Mouse (Mus musculus): Measurements from ENCODE around the gene Ap5b1. TPM values are rescaled to one million over a fixed set of nuclear protein-coding genes. Genes with fewer than 3 reads are reported as not detected.

Gene Ap5b1
- polyA plus RNA-seq, 1 experiment from 2014 or later, result 2.5 TPM

- H3K4me1 ChIP-seq (replicated peaks; ENCODE audit: control insufficient read depth, insufficient read depth, low read length), result no peaks in the 10 kb centered on the region
- no peak overlapping the region for H3K9ac ChIP-seq (ENCODE audit: low read length)
- ATAC-seq (replicated peaks; ENCODE audit: low FRiP score) (no peak), DNase-seq (ENCODE audit: low spot score) (no peak)
- H3K27me3 ChIP-seq (ENCODE audit: control insufficient read depth, insufficient read depth, low read length), result no peaks in the 10 kb centered on the region
- no peak overlapping the region for H3K4me3 ChIP-seq (ENCODE audit: low read depth, low read length)
- H3K36me3 ChIP-seq (ENCODE audit: control insufficient read depth, insufficient read depth, low read length), result no peaks in the 10 kb centered on the region
- no peak overlapping the region for H3K27ac ChIP-seq (ENCODE audit: low read depth, low read length)
- no peak overlapping the region for H3K4me2 ChIP-seq (ENCODE audit: low read depth, low read length, severe bottlenecking)
- H3K9me3 ChIP-seq (ENCODE audit: control insufficient read depth, low read length), result no peaks in the 10 kb centered on the region
- WGBS, result 56% methylated on average over 11 of the region's 11 CpGs
These were observed 23.8 kb upstream of the Ap5b1 start for GRCm38 (mm10) chr19:5544031-5544430.

- DNase-seq (ENCODE audit: low spot score) (no peak), ATAC-seq (replicated peaks; ENCODE audit: low FRiP score) (no peak)
- Histone ChIP-seq H3K4me3 (ENCODE audit: low read depth, low read length) (no peak overlapping the region), H3K4me1 (replicated peaks; ENCODE audit: control insufficient read depth, insufficient read depth, low read length) (no peaks in the 10 kb centered on the region), H3K9ac (ENCODE audit: low read length) (no peak overlapping the region), H3K4me2 (ENCODE audit: low read depth, low read length, severe bottlenecking) (no peak overlapping the region), H3K36me3 (ENCODE audit: control insufficient read depth, insufficient read depth, low read length) (no peaks in the 10 kb centered on the region), H3K27me3 (ENCODE audit: control insufficient read depth, insufficient read depth, low read length) (no peaks in the 10 kb centered on the region), H3K9me3 (ENCODE audit: control insufficient read depth, low read length) (no peaks in the 10 kb centered on the region), H3K27ac (ENCODE audit: low read depth, low read length) (no peak overlapping the region)
- WGBS, result 81% methylated on average over 4 of the region's 4 CpGs
These were observed 20.3 kb upstream of the Ap5b1 start for GRCm38 (mm10) chr19:5547471-5548056.

GRCm38 (mm10) chr19:5553802-5554201 is 14.0 kb upstream of the Ap5b1 start:
- no peak overlapping the region for H3K4me3 ChIP-seq (ENCODE audit: low read depth, low read length)
- no peaks in the 10 kb centered on the region for H3K36me3 ChIP-seq (ENCODE audit: control insufficient read depth, insufficient read depth, low read length)
- H3K27me3 ChIP-seq (ENCODE audit: control insufficient read depth, insufficient read depth, low read length), result peaks cover 16% of the 10 kb centered on the region
- ATAC-seq (replicated peaks; ENCODE audit: low FRiP score) (no peak), DNase-seq (ENCODE audit: low spot score) (no peak)
- no peak overlapping the region for H3K9ac ChIP-seq (ENCODE audit: low read length)
- 57% methylated on average over 8 of the region's 8 CpGs for WGBS
- H3K4me1 ChIP-seq (replicated peaks; ENCODE audit: control insufficient read depth, insufficient read depth, low read length), result no peaks in the 10 kb centered on the region
- no peak overlapping the region for H3K4me2 ChIP-seq (ENCODE audit: low read depth, low read length, severe bottlenecking)
- H3K9me3 ChIP-seq (ENCODE audit: control insufficient read depth, low read length), result no peaks in the 10 kb centered on the region
- no peak overlapping the region for H3K27ac ChIP-seq (ENCODE audit: low read depth, low read length)

- 74% methylated on average over 14 of the region's 14 CpGs for WGBS
- no peak for ATAC-seq (replicated peaks; ENCODE audit: low FRiP score)
- no peaks in the 10 kb centered on the region for H3K9me3 ChIP-seq (ENCODE audit: control insufficient read depth, low read length)
- H3K4me2 ChIP-seq (ENCODE audit: low read depth, low read length, severe bottlenecking), result no peak overlapping the region
- no peak overlapping the region for H3K4me3 ChIP-seq (ENCODE audit: low read depth, low read length)
- H3K4me1 ChIP-seq (replicated peaks; ENCODE audit: control insufficient read depth, insufficient read depth, low read length), result no peaks in the 10 kb centered on the region
- H3K9ac ChIP-seq (ENCODE audit: low read length), result no peak overlapping the region
- DNase-seq (ENCODE audit: low spot score), result no peak
- H3K36me3 ChIP-seq (ENCODE audit: control insufficient read depth, insufficient read depth, low read length), result no peaks in the 10 kb centered on the region
- peaks cover 20% of the 10 kb centered on the region for H3K27me3 ChIP-seq (ENCODE audit: control insufficient read depth, insufficient read depth, low read length)
- H3K27ac ChIP-seq (ENCODE audit: low read depth, low read length), result no peak overlapping the region
These were observed 13.6 kb upstream of the Ap5b1 start for GRCm38 (mm10) chr19:5554212-5554611.

GRCm38 (mm10) chr19:5558169-5558568 is 9.7 kb upstream of the Ap5b1 start:
- Histone ChIP-seq H3K9me3 (ENCODE audit: control insufficient read depth, low read length) (no peaks in the 10 kb centered on the region), H3K27me3 (ENCODE audit: control insufficient read depth, insufficient read depth, low read length) (peaks cover 56% of the 10 kb centered on the region), H3K36me3 (ENCODE audit: control insufficient read depth, insufficient read depth, low read length) (no peaks in the 10 kb centered on the region), H3K4me2 (ENCODE audit: low read depth, low read length, severe bottlenecking) (no peak overlapping the region), H3K4me1 (replicated peaks; ENCODE audit: control insufficient read depth, insufficient read depth, low read length) (peaks cover 11% of the 10 kb centered on the region), H3K27ac (ENCODE audit: low read depth, low read length) (no peak overlapping the region), H3K9ac (ENCODE audit: low read length) (no peak overlapping the region), H3K4me3 (ENCODE audit: low read depth, low read length) (no peak overlapping the region)
- DNase-seq (ENCODE audit: low spot score), result no peak
- WGBS, result 43% methylated on average over 7 of the region's 7 CpGs
- no peak for ATAC-seq (replicated peaks; ENCODE audit: low FRiP score)

GRCm38 (mm10) chr19:5558770-5559169 is 9.1 kb upstream of the Ap5b1 start:
- no peak overlapping the region for H3K4me3 ChIP-seq (ENCODE audit: low read depth, low read length)
- H3K27me3 ChIP-seq (ENCODE audit: control insufficient read depth, insufficient read depth, low read length), result peaks cover 58% of the 10 kb centered on the region
- WGBS, result 56% methylated on average over 8 of the region's 8 CpGs
- no peaks in the 10 kb centered on the region for H3K36me3 ChIP-seq (ENCODE audit: control insufficient read depth, insufficient read depth, low read length)
- DNase-seq (ENCODE audit: low spot score) (no peak), ATAC-seq (replicated peaks; ENCODE audit: low FRiP score) (no peak)
- H3K4me2 ChIP-seq (ENCODE audit: low read depth, low read length, severe bottlenecking), result no peak overlapping the region
- no peak overlapping the region for H3K9ac ChIP-seq (ENCODE audit: low read length)
- H3K27ac ChIP-seq (ENCODE audit: low read depth, low read length), result no peak overlapping the region
- peaks cover 11% of the 10 kb centered on the region for H3K4me1 ChIP-seq (replicated peaks; ENCODE audit: control insufficient read depth, insufficient read depth, low read length)
- H3K9me3 ChIP-seq (ENCODE audit: control insufficient read depth, low read length), result no peaks in the 10 kb centered on the region

GRCm38 (mm10) chr19:5559229-5559628 is 8.6 kb upstream of the Ap5b1 start:
- Histone ChIP-seq H3K4me2 (ENCODE audit: low read depth, low read length, severe bottlenecking) (no peak overlapping the region), H3K9me3 (ENCODE audit: control insufficient read depth, low read length) (no peaks in the 10 kb centered on the region), H3K4me3 (ENCODE audit: low read depth, low read length) (no peak overlapping the region), H3K27me3 (ENCODE audit: control insufficient read depth, insufficient read depth, low read length) (peaks cover 58% of the 10 kb centered on the region), H3K36me3 (ENCODE audit: control insufficient read depth, insufficient read depth, low read length) (no peaks in the 10 kb centered on the region), H3K9ac (ENCODE audit: low read length) (no peak overlapping the region), H3K4me1 (replicated peaks; ENCODE audit: control insufficient read depth, insufficient read depth, low read length) (peaks cover 11% of the 10 kb centered on the region), H3K27ac (ENCODE audit: low read depth, low read length) (no peak overlapping the region)
- WGBS, result 17% methylated on average over 8 of the region's 8 CpGs
- no peak for ATAC-seq (replicated peaks; ENCODE audit: low FRiP score)
- DNase-seq (ENCODE audit: low spot score), result no peak

GRCm38 (mm10) chr19:5559631-5560456 is 8.0 kb upstream of the Ap5b1 start:
- Histone ChIP-seq H3K27ac (ENCODE audit: low read depth, low read length) (no peak overlapping the region), H3K4me2 (ENCODE audit: low read depth, low read length, severe bottlenecking) (peak overlapping the region; percentile 52), H3K27me3 (ENCODE audit: control insufficient read depth, insufficient read depth, low read length) (peaks cover 58% of the 10 kb centered on the region), H3K36me3 (ENCODE audit: control insufficient read depth, insufficient read depth, low read length) (no peaks in the 10 kb centered on the region), H3K9me3 (ENCODE audit: control insufficient read depth, low read length) (no peaks in the 10 kb centered on the region), H3K4me1 (replicated peaks; ENCODE audit: control insufficient read depth, insufficient read depth, low read length) (peaks cover 11% of the 10 kb centered on the region), H3K9ac (ENCODE audit: low read length) (no peak overlapping the region), H3K4me3 (ENCODE audit: low read depth, low read length) (peak overlapping the region; percentile 21)
- 1% methylated on average over 69 of the region's 69 CpGs for WGBS
- no peak for ATAC-seq (replicated peaks; ENCODE audit: low FRiP score)
- DNase-seq (ENCODE audit: low spot score), result no peak

All from forebrain, embryonic 11.5 days (tissue).